Mouse (Mus musculus): Measurements from ENCODE around the gene Prep.

- TF ChIP-seq CTCF (IDR thresholded peaks at IDR 0.05; ENCODE audit: low read depth) (no peak), EP300 (optimal IDR thresholded peaks at IDR 0.05) (no peak)
These were observed 49.2 kb upstream of the Prep start for GRCm38 (mm10) chr10:45017851-45018250.
